Mouse (Mus musculus): ENCODE data around the gene H2-Ke6.
"Not testable (repeated sequence)": the region's sequence is repeated elsewhere in the genome, so short reads cannot be mapped to it uniquely, and the experiment has no call there.

H2-Ke6 gene

DNA sequence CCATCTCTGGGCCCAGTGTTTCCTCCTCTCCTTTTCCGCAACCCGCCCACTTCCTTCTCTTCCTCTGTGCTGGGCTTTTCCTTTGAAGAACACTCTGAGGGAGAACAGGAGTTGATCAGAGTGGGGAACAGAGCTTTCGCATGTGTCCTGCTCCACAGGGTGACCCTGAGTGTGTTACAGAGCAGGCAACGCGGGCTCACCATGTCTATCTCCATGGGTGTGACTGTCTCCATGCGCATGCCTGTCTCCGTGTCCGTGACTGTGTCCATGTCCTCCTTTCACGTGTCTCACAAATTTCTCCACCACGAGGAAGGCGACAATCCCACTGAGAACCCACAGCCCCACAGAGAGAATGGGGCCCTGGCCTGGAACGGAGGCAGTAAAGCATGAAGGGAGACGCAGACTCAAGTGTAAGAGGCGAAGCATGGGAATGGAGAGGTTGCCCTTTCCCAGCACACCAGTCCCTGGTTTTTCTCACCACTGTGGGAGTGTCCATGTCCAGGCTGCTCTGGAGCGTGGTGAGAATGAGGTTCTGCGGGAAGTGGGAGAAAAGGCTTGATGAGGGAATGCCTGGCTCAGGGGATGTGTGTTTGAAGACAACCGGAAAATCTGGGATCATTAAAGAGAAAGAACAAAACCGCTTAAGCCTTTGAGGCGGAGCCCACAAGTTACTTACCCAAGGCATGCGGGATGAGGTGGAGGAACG, 2.2 kb upstream of the H2-Ke6 start:
- no peak for DNase-seq (ENCODE audit: inconsistent ontology term)

DNA sequence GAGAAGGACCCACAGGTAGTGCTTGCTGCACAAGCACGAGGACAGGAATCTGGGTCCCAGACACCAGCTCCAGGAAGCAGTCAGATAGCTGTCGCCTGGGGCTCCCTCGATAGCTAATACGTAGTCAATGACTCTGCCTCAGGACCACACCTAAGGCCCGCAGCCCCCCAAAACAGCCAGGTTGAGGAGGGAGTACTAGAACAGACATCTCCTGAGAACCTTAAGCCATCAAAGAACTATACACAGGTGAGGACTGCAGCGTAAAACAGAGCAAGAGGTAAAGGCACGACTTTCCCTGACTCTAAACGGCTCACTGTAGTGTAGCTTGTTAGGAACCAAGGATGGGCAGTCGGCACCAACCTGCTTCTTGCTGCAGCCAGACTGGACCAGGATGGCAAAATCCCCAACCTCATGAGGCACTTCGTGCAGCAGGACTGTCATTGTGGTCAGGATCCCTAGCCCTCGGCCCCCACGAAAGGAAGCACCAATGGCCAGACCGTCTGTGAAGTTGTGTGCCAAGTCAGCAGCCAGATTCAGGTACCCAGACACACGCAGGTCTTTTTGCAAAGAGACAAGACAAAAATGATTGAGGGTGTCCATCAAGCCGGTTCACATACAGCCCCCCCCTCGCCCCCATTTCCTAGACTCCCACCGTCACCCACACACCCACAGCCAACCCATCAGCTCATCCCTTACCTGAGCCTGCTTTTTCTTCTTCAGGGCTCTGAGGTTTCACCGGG, 1.5 kb upstream of the H2-Ke6 start:
- DNase-seq (ENCODE audit: inconsistent ontology term), result no peak

GRCm38 (mm10) chr17:34028501-34029149, 765 bp upstream of the H2-Ke6 start:
- no peak for DNase-seq (ENCODE audit: inconsistent ontology term)

DNA sequence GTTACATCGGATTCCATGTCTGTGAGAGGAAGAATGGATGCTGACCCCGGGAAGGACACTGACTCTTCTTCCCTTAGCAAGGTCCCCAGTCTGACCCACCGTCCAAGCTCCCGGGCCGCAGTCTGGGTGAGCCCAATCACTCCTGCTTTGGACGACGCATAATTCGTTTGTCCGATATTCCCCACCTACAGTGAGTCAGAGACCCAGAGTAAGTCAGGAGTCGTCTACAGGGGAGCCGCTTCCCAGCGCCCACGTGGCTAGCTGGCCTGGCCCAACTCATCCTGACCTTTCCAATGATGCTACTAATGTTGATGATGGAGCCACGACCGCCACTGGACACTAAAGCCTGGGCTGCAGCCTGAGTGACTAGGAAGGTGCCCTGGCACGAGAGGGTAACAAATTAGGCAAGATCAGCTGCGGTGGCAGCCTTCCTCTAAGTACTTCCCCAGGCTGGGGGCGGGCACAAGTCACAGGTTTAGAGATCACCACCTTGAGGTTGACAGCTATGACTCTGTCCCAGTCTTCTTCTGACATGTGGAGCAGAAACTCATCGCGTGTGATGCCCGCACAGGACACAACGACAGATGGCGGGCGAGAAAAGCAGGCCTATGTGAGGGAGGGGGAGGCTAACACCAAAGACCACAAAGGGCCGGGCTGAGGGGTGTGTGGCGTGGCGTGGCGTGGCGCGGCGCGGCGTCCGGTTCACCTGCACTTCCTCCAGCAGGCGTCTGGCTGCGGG, 774 bp downstream of the H2-Ke6 start:
- peak; percentile 42 for DNase-seq (ENCODE audit: inconsistent ontology term)

- DNase-seq (ENCODE audit: inconsistent ontology term), result no peak
These were observed 1.6 kb downstream of the H2-Ke6 start for GRCm38 (mm10) chr17:34026221-34026620.

DNA sequence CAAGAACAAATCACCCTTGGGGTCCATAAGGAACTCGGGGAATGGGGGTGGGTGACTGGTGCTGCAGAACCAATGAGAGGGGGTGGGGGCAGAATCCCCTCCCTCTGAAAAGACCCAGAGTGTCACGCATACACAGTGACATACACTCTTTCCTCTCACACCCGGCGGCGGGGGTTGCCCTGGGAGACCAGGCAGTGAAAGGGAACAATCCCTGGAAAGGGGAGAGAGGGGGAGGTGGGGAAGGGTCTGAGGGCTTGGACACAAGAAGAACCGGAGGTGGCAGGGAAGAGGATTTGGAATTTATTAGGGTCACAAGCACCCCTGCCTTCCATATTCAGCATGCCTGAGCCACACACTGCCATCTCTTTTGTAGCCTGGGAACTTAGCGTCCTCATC, 2.1 kb downstream of the H2-Ke6 start:
- no peak for DNase-seq (ENCODE audit: inconsistent ontology term)

- DNase-seq (ENCODE audit: inconsistent ontology term), result no peak
These were observed 2.8 kb downstream of the H2-Ke6 start for GRCm38 (mm10) chr17:34024861-34025755.

DNA sequence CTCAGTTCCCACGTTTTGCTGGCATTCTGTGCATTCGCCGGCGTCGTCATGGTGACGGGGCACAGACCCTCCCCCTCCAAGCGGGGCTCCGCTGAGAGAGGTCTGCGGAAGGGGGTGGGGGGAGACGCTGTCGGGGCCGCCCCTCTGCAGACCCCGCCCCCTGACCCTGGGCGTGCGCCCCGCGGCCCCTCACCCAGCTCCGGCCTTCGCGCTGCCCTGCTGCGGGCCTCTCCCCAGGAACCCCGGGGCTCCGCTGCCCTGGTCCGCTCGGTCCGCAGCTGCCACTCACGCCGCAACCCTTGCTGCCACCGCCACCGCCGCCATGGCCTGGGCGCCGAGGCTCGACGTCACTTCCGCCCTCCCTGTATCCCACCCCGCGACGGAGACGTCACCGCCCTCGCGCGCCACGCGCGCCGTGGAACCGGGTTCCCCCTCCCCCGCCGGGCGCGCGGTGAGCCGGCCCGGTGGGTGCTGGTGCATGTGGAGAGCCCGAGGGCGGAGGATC, 3.5 kb downstream of the H2-Ke6 start, which contains the start of gene Ring1:
Gene Ring1, minus strand, starts transcription at position 364 of the 505 bp plus-strand sequence.
- peak; percentile 91 for DNase-seq (ENCODE audit: inconsistent ontology term)

DNA sequence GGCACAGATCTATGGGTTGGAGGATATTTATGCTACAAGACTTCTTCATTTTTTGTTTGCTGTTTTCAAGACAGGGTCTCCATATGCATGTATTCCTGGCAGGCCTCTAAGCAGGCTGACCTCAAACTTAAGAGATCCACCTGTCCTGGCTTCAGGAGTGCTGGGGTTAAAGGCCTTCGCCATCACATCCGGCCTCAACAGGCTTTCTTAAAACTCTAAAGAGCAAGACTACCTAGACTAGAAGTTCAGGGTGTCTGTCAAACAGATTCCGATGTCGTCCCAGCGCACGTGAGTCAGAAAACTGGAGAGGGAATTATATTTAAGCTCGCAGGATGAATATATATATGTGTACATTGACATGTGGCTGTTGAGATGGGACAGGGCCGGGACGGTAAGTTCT, 4.2 kb downstream of the H2-Ke6 start:
- DNase-seq (ENCODE audit: inconsistent ontology term), result no peak

GRCm38 (mm10) chr17:34022987-34023386, 4.9 kb downstream of the H2-Ke6 start:
- DNase-seq (ENCODE audit: inconsistent ontology term), result no peak

- DNase-seq (ENCODE audit: inconsistent ontology term), result no peak
These were observed 5.5 kb downstream of the H2-Ke6 start for GRCm38 (mm10) chr17:34022414-34022783.

- DNase-seq (ENCODE audit: inconsistent ontology term), result no peak
These were observed 6.1 kb downstream of the H2-Ke6 start for GRCm38 (mm10) chr17:34021539-34022413.

DNA sequence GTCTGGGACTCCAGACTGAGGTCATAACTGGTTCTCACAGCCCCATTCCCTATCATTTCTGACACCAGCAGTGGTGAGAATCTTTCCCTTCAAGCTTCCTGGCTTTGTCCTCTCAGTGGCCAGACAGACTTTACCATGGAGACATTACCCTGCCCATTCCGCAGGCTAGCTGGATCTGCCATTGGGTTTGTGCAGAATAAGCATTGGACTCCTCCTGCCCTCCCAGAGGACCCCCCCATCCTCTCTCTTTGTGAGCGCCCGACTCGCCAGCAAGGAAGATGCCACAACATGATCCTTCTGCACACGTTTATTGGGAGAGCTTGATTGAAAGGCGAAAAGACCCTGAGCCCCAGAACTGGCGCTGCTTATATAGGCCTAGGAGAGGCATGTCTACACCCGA, 14.4 kb downstream of the H2-Ke6 start:
- no peak for DNase-seq (ENCODE audit: inconsistent ontology term)

- no peak for DNase-seq (ENCODE audit: inconsistent ontology term)
These were observed 17.7 kb downstream of the H2-Ke6 start for GRCm38 (mm10) chr17:34010156-34010555.

GRCm38 (mm10) chr17:34006570-34006969, 21.3 kb downstream of the H2-Ke6 start:
- DNase-seq (ENCODE audit: inconsistent ontology term), result no peak

GRCm38 (mm10) chr17:34003426-34003825, 24.4 kb downstream of the H2-Ke6 start:
- DNase-seq (ENCODE audit: inconsistent ontology term), result no peak

DNA sequence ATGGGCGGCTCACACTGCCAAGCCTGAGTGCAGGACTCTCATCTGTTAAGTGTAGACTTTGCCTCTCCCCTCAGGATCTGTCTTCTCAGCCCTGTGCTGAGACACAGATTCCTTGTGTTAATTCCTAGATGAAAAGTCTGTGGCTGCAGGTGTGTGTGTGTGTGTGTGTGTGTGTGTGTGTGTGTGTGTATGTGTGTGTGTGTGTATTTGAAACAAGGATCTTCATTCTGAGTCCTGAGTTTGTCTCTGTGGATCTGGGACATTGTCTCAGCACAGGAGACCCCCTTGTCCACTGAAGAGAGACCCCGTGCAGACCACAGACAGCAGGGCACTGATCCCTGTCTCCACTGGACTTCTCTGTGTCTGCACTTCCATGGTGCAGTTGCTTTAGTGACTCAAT, 27.1 kb downstream of the H2-Ke6 start:
- not testable (repeated sequence) for DNase-seq (ENCODE audit: inconsistent ontology term)

DNA sequence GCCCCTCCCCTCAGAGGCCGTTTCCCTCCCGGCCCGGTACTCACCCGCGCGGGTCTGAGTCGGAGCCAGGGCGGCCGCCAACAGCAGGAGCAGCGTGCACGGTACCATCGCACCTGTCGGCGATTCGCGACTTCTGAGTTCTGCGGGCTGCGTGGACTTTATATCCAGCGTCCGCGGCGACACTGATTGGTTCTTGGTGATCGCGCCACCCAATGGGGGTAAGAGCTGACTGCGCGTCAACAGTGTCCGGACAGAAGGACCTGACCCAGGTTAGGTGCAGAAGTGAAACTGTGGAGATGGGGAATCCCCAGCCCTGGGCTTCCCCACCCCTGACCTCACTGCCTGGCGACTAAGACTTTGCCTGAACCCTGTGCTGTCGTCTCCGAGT, 27.7 kb downstream of the H2-Ke6 start, which contains the start of gene H2-K1:
Gene H2-K1, minus strand, starts transcription at position 198 of the 388 bp plus-strand sequence.
- peak; percentile 88 for DNase-seq (ENCODE audit: inconsistent ontology term)

DNA sequence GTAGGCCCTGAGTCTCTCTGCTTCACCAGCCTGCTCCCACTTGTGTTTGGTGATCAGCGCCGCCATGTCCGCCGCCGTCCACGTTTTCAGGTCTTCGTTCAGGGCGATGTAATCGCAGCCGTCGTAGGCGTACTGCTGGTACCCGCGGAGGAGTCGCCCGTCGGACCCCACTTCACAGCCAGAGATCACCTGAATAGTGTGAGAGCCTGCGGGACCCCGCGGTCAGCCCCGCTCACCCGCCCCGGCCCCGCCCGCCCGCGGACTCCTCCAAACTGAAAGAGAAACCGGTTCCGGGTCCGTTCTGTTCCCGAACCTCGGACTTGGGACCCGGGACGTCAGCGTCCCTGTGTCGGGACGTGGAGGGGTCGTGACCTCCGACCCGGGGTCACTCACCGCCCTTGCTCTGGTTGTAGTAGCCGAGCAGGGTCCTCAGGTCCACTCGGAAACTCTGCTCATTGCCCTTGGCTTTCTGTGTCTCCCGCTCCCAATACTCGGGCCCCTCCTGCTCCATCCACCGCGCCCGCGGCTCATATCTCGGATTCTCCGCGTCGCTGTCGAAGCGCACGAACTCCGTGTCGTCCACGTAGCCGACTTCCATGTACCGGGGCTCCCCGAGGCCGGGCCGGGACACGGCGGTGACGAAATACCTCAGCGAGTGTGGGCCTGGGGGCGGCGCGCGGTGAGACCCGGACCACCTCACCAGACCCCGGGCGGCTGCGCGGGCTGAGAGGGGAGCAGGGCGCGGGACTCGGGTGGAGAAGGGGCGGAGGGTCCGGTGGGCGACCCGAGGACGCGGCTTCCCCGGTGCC, 28.3 kb downstream of the H2-Ke6 start:
- DNase-seq (ENCODE audit: inconsistent ontology term), result peak; percentile 38
